Mouse (Mus musculus): Measurements from ENCODE around the gene AW549877. TPM values are rescaled to one million over a fixed set of nuclear protein-coding genes. Genes with fewer than 3 reads are reported as not detected.

Gene AW549877
- polyA plus RNA-seq, 2 experiments: 46.3 to 59.9 TPM

- WGBS: 88% methylated on average over 5 of the region's 5 CpGs
- Histone ChIP-seq H3K36me3 (ENCODE audit: control insufficient read depth, insufficient read depth, low read length) (peaks cover 39% of the 10 kb centered on the region), H3K27ac (replicated peaks; ENCODE audit: low read depth, low read length) (no peak overlapping the region), H3K4me3 (replicated peaks; ENCODE audit: low read length) (no peak overlapping the region), H3K9me3 (ENCODE audit: control insufficient read depth, low read length) (no peaks in the 10 kb centered on the region), H3K27me3 (ENCODE audit: control insufficient read depth, insufficient read depth, low read length) (no peaks in the 10 kb centered on the region), H3K4me1 (ENCODE audit: control insufficient read depth, insufficient read depth, low read length) (no peaks in the 10 kb centered on the region), H3K4me2 (replicated peaks; ENCODE audit: low read depth, low read length, severe bottlenecking) (no peak overlapping the region), H3K9ac (ENCODE audit: low read depth, low read length, severe bottlenecking) (no peak overlapping the region)
- no peak for TF ChIP-seq POLR2A (IDR thresholded peaks at IDR 0.05; ENCODE audit: borderline replicate concordance, extremely low read depth, insufficient read depth, insufficient read length)
- DNase-seq (ENCODE audit: low spot score) (no peak), ATAC-seq (ENCODE audit: low FRiP score, low read depth) (no peak)
These were observed 12.8 kb downstream of the AW549877 start for GRCm38 (mm10) chr15:3982732-3983131.

- Histone ChIP-seq H3K27ac (replicated peaks; ENCODE audit: low read depth, low read length) (peak overlapping the region; percentile 97), H3K36me3 (ENCODE audit: control insufficient read depth, insufficient read depth, low read length) (peaks cover 19% of the 10 kb centered on the region), H3K4me1 (ENCODE audit: control insufficient read depth, insufficient read depth, low read length) (no peaks in the 10 kb centered on the region), H3K4me3 (replicated peaks; ENCODE audit: low read length) (peak overlapping the region; percentile 66), H3K9me3 (ENCODE audit: control insufficient read depth, low read length) (no peaks in the 10 kb centered on the region), H3K4me2 (replicated peaks; ENCODE audit: low read depth, low read length, severe bottlenecking) (peak overlapping the region; percentile 68), H3K27me3 (ENCODE audit: control insufficient read depth, insufficient read depth, low read length) (no peaks in the 10 kb centered on the region), H3K9ac (ENCODE audit: low read depth, low read length, severe bottlenecking) (peak overlapping the region; percentile 98; the same call in 1 of the 2 replicates)
- WGBS: 89% methylated on average over 3 of the region's 3 CpGs
- ATAC-seq (ENCODE audit: low FRiP score, low read depth): no peak
- DNase-seq (ENCODE audit: low spot score): no peak
- no peak for TF ChIP-seq POLR2A (IDR thresholded peaks at IDR 0.05; ENCODE audit: borderline replicate concordance, extremely low read depth, insufficient read depth, insufficient read length)
These were observed 15.7 kb downstream of the AW549877 start for GRCm38 (mm10) chr15:3979871-3980270.

GRCm38 (mm10) chr15:3979061-3979848 lies 16.3 kb downstream of the AW549877 start, which contains the start of gene Fbxo4:
Gene Fbxo4 (minus strand): TSS chr15:3979573.
- Histone ChIP-seq H3K9ac (ENCODE audit: low read depth, low read length, severe bottlenecking) (peak within 1 kb of the TSS; percentile 98), H3K4me1 (ENCODE audit: control insufficient read depth, insufficient read depth, low read length) (no peaks in the 10 kb centered on the region), H3K27ac (replicated peaks; ENCODE audit: low read depth, low read length) (peak within 1 kb of the TSS; percentile 97), H3K9me3 (ENCODE audit: control insufficient read depth, low read length) (no peaks in the 10 kb centered on the region), H3K4me3 (replicated peaks; ENCODE audit: low read length) (peak within 1 kb of the TSS; percentile 66), H3K27me3 (ENCODE audit: control insufficient read depth, insufficient read depth, low read length) (no peaks in the 10 kb centered on the region), H3K36me3 (ENCODE audit: control insufficient read depth, insufficient read depth, low read length) (peaks cover 13% of the 10 kb centered on the region), H3K4me2 (replicated peaks; ENCODE audit: low read depth, low read length, severe bottlenecking) (peak within 1 kb of the TSS; percentile 68)
- ATAC-seq (ENCODE audit: low FRiP score, low read depth) (peak; percentile 93), DNase-seq (ENCODE audit: low spot score) (peak; percentile 59)
- no peak for TF ChIP-seq POLR2A (IDR thresholded peaks at IDR 0.05; ENCODE audit: borderline replicate concordance, extremely low read depth, insufficient read depth, insufficient read length)
- WGBS: 1% methylated on average over 45 of the region's 61 CpGs

GRCm38 (mm10) chr15:3978279-3978678 lies 17.3 kb downstream of the AW549877 start:
- Histone ChIP-seq H3K9ac (ENCODE audit: low read depth, low read length, severe bottlenecking) (no peak overlapping the region), H3K27ac (replicated peaks; ENCODE audit: low read depth, low read length) (no peak overlapping the region), H3K36me3 (ENCODE audit: control insufficient read depth, insufficient read depth, low read length) (peaks cover 3% of the 10 kb centered on the region; the same call in 1 of the 2 replicates), H3K4me2 (replicated peaks; ENCODE audit: low read depth, low read length, severe bottlenecking) (no peak overlapping the region), H3K4me1 (ENCODE audit: control insufficient read depth, insufficient read depth, low read length) (no peaks in the 10 kb centered on the region), H3K4me3 (replicated peaks; ENCODE audit: low read length) (no peak overlapping the region), H3K27me3 (ENCODE audit: control insufficient read depth, insufficient read depth, low read length) (no peaks in the 10 kb centered on the region), H3K9me3 (ENCODE audit: control insufficient read depth, low read length) (no peaks in the 10 kb centered on the region)
- 92% methylated on average over 2 of the region's 2 CpGs for WGBS
- no peak for TF ChIP-seq POLR2A (IDR thresholded peaks at IDR 0.05; ENCODE audit: borderline replicate concordance, extremely low read depth, insufficient read depth, insufficient read length)
- ATAC-seq (ENCODE audit: low FRiP score, low read depth) (no peak), DNase-seq (ENCODE audit: low spot score) (no peak)

- ATAC-seq (ENCODE audit: low FRiP score, low read depth) (no peak), DNase-seq (ENCODE audit: low spot score) (no peak)
- no peak overlapping the region for H3K4me3 ChIP-seq (replicated peaks; ENCODE audit: low read length)
- H3K9ac ChIP-seq (ENCODE audit: low read depth, low read length, severe bottlenecking): no peak overlapping the region
- H3K36me3 ChIP-seq (ENCODE audit: control insufficient read depth, insufficient read depth, low read length): 0 out of 2 replicates have a peak, but pooled peaks cover 9% of the 10 kb centered on the region
- H3K27me3 ChIP-seq (ENCODE audit: control insufficient read depth, insufficient read depth, low read length): no peaks in the 10 kb centered on the region
- H3K4me2 ChIP-seq (replicated peaks; ENCODE audit: low read depth, low read length, severe bottlenecking): no peak overlapping the region
- no peak for TF ChIP-seq POLR2A (IDR thresholded peaks at IDR 0.05; ENCODE audit: borderline replicate concordance, extremely low read depth, insufficient read depth, insufficient read length)
- no peaks in the 10 kb centered on the region for H3K4me1 ChIP-seq (ENCODE audit: control insufficient read depth, insufficient read depth, low read length)
- WGBS: 91% methylated on average over 3 of the region's 3 CpGs
- no peak overlapping the region for H3K27ac ChIP-seq (replicated peaks; ENCODE audit: low read depth, low read length)
- H3K9me3 ChIP-seq (ENCODE audit: control insufficient read depth, low read length): no peaks in the 10 kb centered on the region
These were observed 22.2 kb downstream of the AW549877 start for GRCm38 (mm10) chr15:3973300-3973699.

Measured in limb, embryonic 14.5 days (tissue).